Mouse (Mus musculus) lung, adult 2 months (tissue): ENCODE data around the gene Mat2a.

Experiments used
- CTCF ChIP-seq: fragments of 200-500 bp; IDR thresholded peaks from 2 replicates; pipeline ENCODE4 v1.5.1; 2011; ENCODE audit warnings: mild to moderate bottlenecking, low read length, control low read depth; ENCODE audit not compliant: insufficient read depth
- POLR2A ChIP-seq: fragments of 200-500 bp; IDR thresholded peaks from 2 replicates; pipeline ENCODE4 v1.6.1; 2011; ENCODE audit warnings: low read depth, mild to moderate bottlenecking, control low read depth, low read length, borderline replicate concordance; ENCODE audit errors: extremely low read depth

DNA sequence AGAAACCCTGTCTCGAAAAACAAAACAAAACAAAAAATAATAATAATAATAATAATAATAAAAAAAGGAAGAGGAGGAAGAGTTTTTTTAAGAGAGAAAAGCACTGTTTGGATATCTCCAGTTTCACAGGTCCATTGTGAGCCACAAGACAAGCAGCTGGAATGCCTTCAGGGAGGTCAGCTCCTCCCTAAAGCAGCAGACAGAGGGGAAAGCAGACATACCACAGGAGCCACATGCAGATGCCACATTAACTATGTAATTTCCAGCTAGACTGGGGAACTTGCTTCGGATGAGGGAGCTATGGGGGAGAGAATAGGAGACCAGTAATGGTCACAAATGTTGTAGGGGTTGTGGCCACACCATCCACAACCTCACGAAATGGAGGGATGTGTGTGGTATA, 47.9 kb upstream of the Mat2a start:
- TF ChIP-seq CTCF (no peak), POLR2A (no peak)
